Mouse (Mus musculus) CD4-positive, CD25-positive, alpha-beta regulatory T cell, adult 4 months (primary cell): Measurements from ENCODE around the gene Gm28230. TPM values are rescaled to one million over a fixed set of nuclear protein-coding genes. Genes with fewer than 3 reads are reported as not detected.

Experiments
- ATAC-seq: one replicate; pipeline ENCODE4 v1.8.0; 2017
- polyA plus RNA-seq, 2 experiments: library from polyadenylated mRNA; unstranded; fragments of 100-300 nt; shearing (Covaris generic); gene quantifications; one replicate each; pipeline ENCODE4 v1.2.1; 2017

Gm28230 gene
- polyA plus RNA-seq, 2 experiments from 2014 or later: not detected

- ATAC-seq: no peak
Measured at GRCm38 (mm10) chr2:74691022-74691951, 35.2 kb upstream of the Gm28230 start, which contains the start of gene Hoxd10. Gene Hoxd10, plus strand, starts transcription at chr2:74691924.

GRCm38 (mm10) chr2:74691995-74692807 lies 34.3 kb upstream of the Gm28230 start:
- ATAC-seq: no peak

GRCm38 (mm10) chr2:74692808-74693431 lies 33.6 kb upstream of the Gm28230 start:
- no peak for ATAC-seq

DNA sequence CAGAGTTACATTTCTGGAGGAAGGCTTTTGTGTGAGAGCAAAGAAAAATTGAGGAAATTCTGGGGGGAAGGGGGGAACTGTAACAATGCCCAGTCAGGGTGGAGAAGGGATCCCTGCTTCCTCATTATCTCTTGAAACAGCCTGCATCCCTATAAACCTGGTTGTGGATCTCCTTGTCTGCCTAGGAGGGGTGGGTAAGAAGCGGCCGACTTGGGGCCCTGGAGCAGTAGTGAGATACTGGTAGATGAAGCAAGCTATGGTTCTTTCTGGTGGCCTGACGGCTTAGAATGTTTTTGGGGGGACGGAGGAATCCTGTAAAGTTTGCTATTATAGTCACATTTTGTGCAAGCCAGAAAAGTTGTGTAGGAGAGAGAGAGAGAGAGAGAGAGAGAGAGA lies 33.1 kb upstream of the Gm28230 start:
- ATAC-seq: no peak

- ATAC-seq: peak; percentile 33
Measured at GRCm38 (mm10) chr2:74694066-74694465, 32.5 kb upstream of the Gm28230 start.

GRCm38 (mm10) chr2:74695383-74695782 lies 31.1 kb upstream of the Gm28230 start:
- ATAC-seq: no peak

- ATAC-seq: no peak
Measured at GRCm38 (mm10) chr2:74695813-74696430, 30.6 kb upstream of the Gm28230 start.

GRCm38 (mm10) chr2:74696442-74697335 lies 29.8 kb upstream of the Gm28230 start:
- no peak for ATAC-seq

DNA sequence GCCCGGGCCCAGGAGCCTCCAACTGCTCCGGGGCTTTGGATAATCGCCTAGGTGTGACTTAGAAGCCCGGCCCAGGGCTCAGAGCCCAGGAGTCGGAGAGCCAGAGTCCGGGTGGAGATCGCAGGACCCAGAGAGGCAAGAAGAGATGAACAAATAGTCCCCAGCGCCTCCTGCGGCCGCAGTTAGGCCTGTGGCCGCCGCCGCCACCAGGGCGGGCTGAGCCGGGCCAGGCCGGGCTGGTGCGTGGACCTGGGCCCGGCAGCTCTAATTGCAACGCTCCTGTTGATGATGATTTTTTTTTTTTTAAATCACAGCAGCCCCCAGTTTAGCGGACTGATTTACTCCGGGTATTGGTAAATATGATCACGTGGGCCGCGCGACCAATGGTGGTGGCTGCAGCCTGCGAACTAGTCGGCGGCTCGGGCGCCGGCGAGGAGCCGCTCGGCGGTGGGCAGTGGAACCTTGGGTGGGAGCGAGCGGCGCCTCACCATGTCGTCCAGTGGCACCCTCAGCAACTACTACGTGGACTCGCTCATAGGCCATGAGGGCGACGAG lies 28.9 kb upstream of the Gm28230 start, which contains the start of gene Hoxd9:
TSS of gene Hoxd9 (plus strand) at position 161 of the 555 bp plus-strand sequence.
- ATAC-seq: peak; percentile 42

DNA sequence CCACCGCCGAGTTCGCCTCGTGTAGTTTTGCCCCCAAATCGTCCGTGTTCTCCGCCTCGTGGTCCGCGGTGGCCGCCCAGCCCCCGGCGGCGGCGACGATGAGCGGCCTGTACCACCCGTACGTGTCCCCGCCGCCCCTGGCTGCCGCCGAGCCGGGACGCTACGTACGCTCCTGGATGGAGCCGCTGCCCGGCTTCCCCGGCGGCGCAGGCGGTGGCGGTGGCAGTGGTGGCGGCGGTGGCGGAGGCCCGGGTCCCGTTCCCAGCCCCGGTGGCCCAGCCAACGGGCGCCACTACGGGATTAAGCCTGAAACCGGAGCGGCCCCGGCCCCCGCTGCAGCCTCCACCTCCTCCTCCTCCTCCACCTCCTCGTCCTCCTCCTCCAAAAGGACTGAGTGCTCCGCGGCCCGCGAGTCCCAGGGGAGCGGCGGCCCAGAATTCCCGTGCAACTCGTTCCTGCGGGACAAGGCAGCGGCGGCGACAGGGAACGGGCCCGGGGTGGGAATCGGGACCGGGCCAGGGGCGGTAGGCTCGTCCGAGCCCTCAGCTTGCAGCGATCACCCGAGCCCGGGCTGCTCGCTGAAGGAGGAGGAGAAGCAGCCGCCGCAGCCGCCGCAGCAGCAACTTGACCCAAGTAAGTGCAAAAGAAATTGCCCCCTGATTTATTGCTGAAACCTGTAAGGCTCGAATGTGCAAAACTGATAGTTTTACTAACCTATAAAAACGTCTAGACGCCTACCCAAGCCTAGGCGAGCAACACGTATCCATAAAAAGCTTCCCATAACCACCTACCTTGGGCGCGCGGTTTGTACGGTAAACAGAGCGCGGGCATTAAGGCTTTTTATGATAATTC lies 28.1 kb upstream of the Gm28230 start:
- ATAC-seq: peak; percentile 10

- ATAC-seq: no peak
Measured at GRCm38 (mm10) chr2:74699053-74699430, 27.5 kb upstream of the Gm28230 start.

- ATAC-seq: no peak
Measured at GRCm38 (mm10) chr2:74699664-74700545, 26.6 kb upstream of the Gm28230 start.

GRCm38 (mm10) chr2:74700546-74701112 lies 25.9 kb upstream of the Gm28230 start:
- ATAC-seq: no peak

- peak; percentile 47 for ATAC-seq
Measured at GRCm38 (mm10) chr2:74701949-74702819, 24.3 kb upstream of the Gm28230 start.

GRCm38 (mm10) chr2:74702820-74703219 lies 23.7 kb upstream of the Gm28230 start:
- no peak for ATAC-seq

DNA sequence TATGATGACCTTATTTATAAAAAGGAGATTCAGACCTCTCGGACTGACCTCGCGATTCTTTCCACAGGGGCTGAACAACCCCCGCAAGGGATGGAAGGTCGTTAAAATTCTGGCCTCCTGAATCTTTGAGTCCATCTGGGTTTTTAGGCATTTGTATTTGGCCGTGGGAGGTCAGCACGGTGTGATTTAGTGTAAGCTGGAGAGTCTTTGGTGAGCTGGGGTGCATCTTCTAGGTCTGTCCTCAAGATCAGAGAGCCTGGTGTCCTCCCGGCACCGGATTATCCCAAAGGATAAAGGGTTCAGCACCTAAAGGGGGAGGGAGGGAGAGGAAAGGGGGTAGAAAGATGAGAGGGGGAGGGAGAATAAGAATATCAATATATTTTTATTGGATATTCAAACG lies 23.2 kb upstream of the Gm28230 start:
- ATAC-seq: no peak

DNA sequence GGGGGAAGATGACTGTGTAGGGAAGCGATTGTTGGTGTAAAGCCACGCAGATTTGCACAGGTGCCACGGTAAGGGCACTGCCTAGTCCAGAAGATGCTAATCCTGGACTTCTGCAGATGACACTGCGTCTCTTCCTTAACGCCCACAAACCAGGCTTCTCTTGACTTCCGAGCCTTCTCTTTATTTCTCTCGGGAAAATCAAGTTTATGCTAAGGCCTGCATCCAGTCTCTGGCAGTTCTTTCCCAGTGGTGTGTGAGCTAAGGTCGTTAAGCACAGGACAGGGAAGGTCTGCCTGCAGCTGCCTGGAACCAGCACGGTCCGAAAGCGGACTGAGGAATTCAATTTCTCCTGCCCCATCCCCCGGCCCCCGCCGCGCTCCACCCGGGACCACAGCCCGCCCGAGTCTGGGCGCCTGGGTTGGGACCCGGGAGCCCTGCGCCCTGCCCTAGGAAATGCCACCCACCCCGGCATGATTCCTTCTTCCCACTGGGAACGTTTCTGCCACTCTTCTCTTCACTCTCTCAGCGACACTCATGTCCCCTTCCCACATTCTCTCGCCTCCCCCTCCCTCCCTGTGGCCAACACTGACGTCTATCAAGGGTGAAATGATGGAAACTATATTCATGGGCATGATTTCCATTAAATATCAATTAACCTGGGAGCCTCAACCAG lies 22.7 kb upstream of the Gm28230 start:
- no peak for ATAC-seq
